Mouse (Mus musculus) brain, embryonic 14.5 days (tissue): ENCODE results near the gene Gm10282.

Experiments used
- CTCF ChIP-seq: fragments of 200-500 bp; IDR thresholded peaks from 2 replicates; pipeline ENCODE4 v1.5.1; 2012; ENCODE audit warnings: inconsistent platforms, mild to moderate bottlenecking, moderate library complexity, borderline replicate concordance; ENCODE audit not compliant: insufficient read depth, insufficient read length; ENCODE audit errors: extremely low read depth
- POLR2A ChIP-seq: fragments of 200-500 bp; IDR thresholded peaks from 2 replicates; pipeline ENCODE4 v1.6.1; 2012; ENCODE audit warnings: mild to moderate bottlenecking, inconsistent platforms, borderline replicate concordance; ENCODE audit not compliant: poor library complexity, insufficient read depth, insufficient read length, severe bottlenecking; ENCODE audit errors: extremely low read depth

- TF ChIP-seq POLR2A, result no peak
- TF ChIP-seq CTCF, result no peak
These were observed 19.8 kb downstream of the Gm10282 start for GRCm38 (mm10) chr8:72285285-72285684.
